Mouse (Mus musculus): ENCODE measurements at regions not wholly inside any gene's neighbourhood (a gene's known extent, or its start where the extent isn't known, plus 50 kb on each side); places are given as distances from the start of the nearest gene placed in this dataset.

GRCm38 (mm10) chr6:67105386-67105785 is 68.1 kb upstream of the Gadd45a start:
- no peak for TF ChIP-seq CEBPB (IDR thresholded peaks at IDR 0.05; ENCODE audit: insufficient read depth, poor library complexity, severe bottlenecking)
- no peaks in the 10 kb centered on the region for H3K79me2 ChIP-seq (ENCODE audit: control insufficient read depth, insufficient read depth)
- no peaks in the 10 kb centered on the region for H3K27me3 ChIP-seq (ENCODE audit: control insufficient read depth, insufficient read depth, insufficient read length)

GRCm38 (mm10) chr6:67104205-67104604 is 66.9 kb upstream of the Gadd45a start:
- Histone ChIP-seq H3K4me2 (ENCODE audit: low read depth) (no peak overlapping the region), H3K36me3 (ENCODE audit: control insufficient read depth, insufficient read depth) (no peaks in the 10 kb centered on the region), H3K27me3 (ENCODE audit: control insufficient read depth, insufficient read depth, insufficient read length) (no peaks in the 10 kb centered on the region), H3K4me3 (no peak overlapping the region), H3ac (ENCODE audit: control insufficient read depth, insufficient read length) (no peak overlapping the region), H3K79me2 (ENCODE audit: control insufficient read depth, insufficient read depth) (no peaks in the 10 kb centered on the region)
- TF ChIP-seq MAX (IDR thresholded peaks at IDR 0.05; ENCODE audit: low read depth): no peak
- no peak for TF ChIP-seq MYOG (IDR thresholded peaks at IDR 0.05; ENCODE audit: control insufficient read depth in 1 of 3, insufficient read depth in 1 of 3, insufficient read length in 2 of 3, low read depth in 2 of 3)
- no peak for TF ChIP-seq POLR2A (IDR thresholded peaks at IDR 0.05; ENCODE audit: insufficient read length, low read depth)
- TF ChIP-seq MYOD1 (IDR thresholded peaks at IDR 0.05; ENCODE audit: control insufficient read depth in 1 of 3, insufficient read length in 2 of 3, low read depth in 2 of 3): no peak
- no peak for TF ChIP-seq E2F4 (IDR thresholded peaks at IDR 0.05; ENCODE audit: insufficient read depth)
- no peak for TF ChIP-seq TCF12 (IDR thresholded peaks at IDR 0.05; ENCODE audit: insufficient read depth, poor library complexity, severe bottlenecking)
- TF ChIP-seq POLR2AphosphoS2 (IDR thresholded peaks at IDR 0.05; ENCODE audit: insufficient read length, low read depth): no peak
- TF ChIP-seq REST (IDR thresholded peaks at IDR 0.05; ENCODE audit: insufficient read depth, insufficient read length): no peak
- TF ChIP-seq CEBPB (IDR thresholded peaks at IDR 0.05; ENCODE audit: insufficient read depth, poor library complexity, severe bottlenecking): no peak
- TF ChIP-seq USF1 (IDR thresholded peaks at IDR 0.05; ENCODE audit: low read depth): no peak
- no peak for TF ChIP-seq TCF3 (IDR thresholded peaks at IDR 0.05; ENCODE audit: insufficient read length, low read depth)
- no peak for TF ChIP-seq SRF (IDR thresholded peaks at IDR 0.05; ENCODE audit: control insufficient read depth, insufficient read length, low read depth)

More at GRCm38 (mm10) chr6:67105386-67105785, 68.1 kb upstream of the Gadd45a start:
- Histone ChIP-seq H3K4me2 (ENCODE audit: low read depth) (peak overlapping the region; percentile 60), H3K4me3 (no peak overlapping the region), H3K36me3 (ENCODE audit: control insufficient read depth, insufficient read depth) (no peaks in the 10 kb centered on the region), H3ac (ENCODE audit: control insufficient read depth, insufficient read length) (no peak overlapping the region)

- Histone ChIP-seq H3K36me3 (ENCODE audit: control insufficient read depth, insufficient read depth) (no peaks in the 10 kb centered on the region), H3ac (ENCODE audit: control insufficient read depth, insufficient read length) (no peak overlapping the region), H3K4me3 (peak overlapping the region; percentile 4), H3K79me2 (ENCODE audit: control insufficient read depth, insufficient read depth) (no peaks in the 10 kb centered on the region), H3K4me2 (ENCODE audit: low read depth) (peak overlapping the region; percentile 91), H3K27me3 (ENCODE audit: control insufficient read depth, insufficient read depth, insufficient read length) (no peaks in the 10 kb centered on the region)
- TF ChIP-seq TCF12 (IDR thresholded peaks at IDR 0.05; ENCODE audit: insufficient read depth, poor library complexity, severe bottlenecking) (peak; percentile 78), USF1 (IDR thresholded peaks at IDR 0.05; ENCODE audit: low read depth) (peak; percentile 88), TCF3 (IDR thresholded peaks at IDR 0.05; ENCODE audit: insufficient read length, low read depth) (peak; percentile 30), SRF (IDR thresholded peaks at IDR 0.05; ENCODE audit: control insufficient read depth, insufficient read length, low read depth) (no peak), MYOG (IDR thresholded peaks at IDR 0.05; ENCODE audit: control insufficient read depth in 1 of 3, insufficient read depth in 1 of 3, insufficient read length in 2 of 3, low read depth in 2 of 3) (peak in 2 of 3 experiments; percentile 37 to 80), MYOD1 (IDR thresholded peaks at IDR 0.05; ENCODE audit: control insufficient read depth in 1 of 3, insufficient read length in 2 of 3, low read depth in 2 of 3) (peak in 2 of 3 experiments; percentile 60 to 86), POLR2AphosphoS2 (IDR thresholded peaks at IDR 0.05; ENCODE audit: insufficient read length, low read depth) (no peak), MAX (IDR thresholded peaks at IDR 0.05; ENCODE audit: low read depth) (no peak), POLR2A (IDR thresholded peaks at IDR 0.05; ENCODE audit: insufficient read length, low read depth) (no peak)
These were observed 65.4 kb upstream of the Gadd45a start for GRCm38 (mm10) chr6:67102541-67103134.

GRCm38 (mm10) chr6:67102014-67102413 is 64.8 kb upstream of the Gadd45a start:
- Histone ChIP-seq H3K79me2 (ENCODE audit: control insufficient read depth, insufficient read depth) (no peaks in the 10 kb centered on the region), H3K4me2 (ENCODE audit: low read depth) (peak overlapping the region; percentile 91), H3ac (ENCODE audit: control insufficient read depth, insufficient read length) (no peak overlapping the region), H3K27me3 (ENCODE audit: control insufficient read depth, insufficient read depth, insufficient read length) (no peaks in the 10 kb centered on the region), H3K4me3 (peak overlapping the region; percentile 4), H3K36me3 (ENCODE audit: control insufficient read depth, insufficient read depth) (no peaks in the 10 kb centered on the region)
- no peak for TF ChIP-seq MYOD1 (IDR thresholded peaks at IDR 0.05; ENCODE audit: control insufficient read depth in 1 of 3, insufficient read length in 2 of 3, low read depth in 2 of 3)
- no peak for TF ChIP-seq USF1 (IDR thresholded peaks at IDR 0.05; ENCODE audit: low read depth)
- no peak for TF ChIP-seq POLR2AphosphoS2 (IDR thresholded peaks at IDR 0.05; ENCODE audit: insufficient read length, low read depth)
- TF ChIP-seq REST (IDR thresholded peaks at IDR 0.05; ENCODE audit: insufficient read depth, insufficient read length): no peak
- TF ChIP-seq CEBPB (IDR thresholded peaks at IDR 0.05; ENCODE audit: insufficient read depth, poor library complexity, severe bottlenecking): no peak

- H3K36me3 ChIP-seq (ENCODE audit: control insufficient read depth, insufficient read depth): no peaks in the 10 kb centered on the region
- TF ChIP-seq MYOD1 (IDR thresholded peaks at IDR 0.05; ENCODE audit: control insufficient read depth in 1 of 3, insufficient read length in 2 of 3, low read depth in 2 of 3) (no peak), POLR2AphosphoS2 (IDR thresholded peaks at IDR 0.05; ENCODE audit: insufficient read length, low read depth) (no peak), MYOG (IDR thresholded peaks at IDR 0.05; ENCODE audit: control insufficient read depth in 1 of 3, insufficient read depth in 1 of 3, insufficient read length in 2 of 3, low read depth in 2 of 3) (no peak), REST (IDR thresholded peaks at IDR 0.05; ENCODE audit: insufficient read depth, insufficient read length) (no peak), TCF12 (IDR thresholded peaks at IDR 0.05; ENCODE audit: insufficient read depth, poor library complexity, severe bottlenecking) (no peak), CEBPB (IDR thresholded peaks at IDR 0.05; ENCODE audit: insufficient read depth, poor library complexity, severe bottlenecking) (no peak)
- H3K4me2 ChIP-seq (ENCODE audit: low read depth): no peak overlapping the region
- no peak overlapping the region for H3K4me3 ChIP-seq
- H3K27me3 ChIP-seq (ENCODE audit: control insufficient read depth, insufficient read depth, insufficient read length): no peaks in the 10 kb centered on the region
- no peaks in the 10 kb centered on the region for H3K79me2 ChIP-seq (ENCODE audit: control insufficient read depth, insufficient read depth)
- no peak overlapping the region for H3ac ChIP-seq (ENCODE audit: control insufficient read depth, insufficient read length)
These were observed 57.2 kb upstream of the Gadd45a start for GRCm38 (mm10) chr6:67094426-67094825.
